Mouse (Mus musculus): ENCODE measurements around the gene Arid1a. TPM values are rescaled to one million over a fixed set of nuclear protein-coding genes. Genes with fewer than 3 reads are reported as not detected.

The Arid1a gene
- polyA plus RNA-seq (2012; rRNA removed), result 42.1 and 74.9 TPM in 2 replicates

GRCm38 (mm10) chr4:133756514-133757268 is at the start of gene Arid1a:
Gene Arid1a, minus strand, starts transcription at chr4:133756769.
- Histone ChIP-seq H3K36me3 (ENCODE audit: control insufficient read depth, insufficient read depth, low read length) (no peaks in the 10 kb centered on the region), H3K4me3 (ENCODE audit: low read depth, low read length) (peak within 1 kb of the TSS; percentile 79), H3K27me3 (ENCODE audit: control insufficient read depth, insufficient read depth, low read length) (no peaks in the 10 kb centered on the region; the same call in 1 of the 2 replicates), H3K27ac (ENCODE audit: insufficient read depth, low read depth, low read length) (peak within 1 kb of the TSS; percentile 100), H3K4me1 (ENCODE audit: control insufficient read depth, insufficient read depth, insufficient read length, low read length) (peaks cover 15% of the 10 kb centered on the region)
- WGBS, result under 1% methylated on average over 40 of the region's 40 CpGs
- no peak for TF ChIP-seq CTCF (IDR thresholded peaks at IDR 0.05; ENCODE audit: extremely low read depth, insufficient read length, insufficient replicate concordance, low read depth, low read length)
- peak; percentile 51; the same call in 1 of the 2 replicates for TF ChIP-seq POLR2A (IDR thresholded peaks at IDR 0.05; ENCODE audit: low read depth, low read length)

- 60% methylated on average over 15 of the region's 15 CpGs for WGBS
- TF ChIP-seq CTCF (IDR thresholded peaks at IDR 0.05; ENCODE audit: extremely low read depth, insufficient read length, insufficient replicate concordance, low read depth, low read length) (no peak), POLR2A (IDR thresholded peaks at IDR 0.05; ENCODE audit: low read depth, low read length) (no peak)
- no peaks in the 10 kb centered on the region for H3K4me1 ChIP-seq (ENCODE audit: control insufficient read depth, insufficient read depth, insufficient read length, low read length)
- no peaks in the 10 kb centered on the region for H3K27me3 ChIP-seq (ENCODE audit: control insufficient read depth, insufficient read depth, low read length)
- no peaks in the 10 kb centered on the region for H3K36me3 ChIP-seq (ENCODE audit: control insufficient read depth, insufficient read depth, low read length)
- no peak overlapping the region for H3K4me3 ChIP-seq (ENCODE audit: low read depth, low read length)
- H3K27ac ChIP-seq (ENCODE audit: insufficient read depth, low read depth, low read length), result peak overlapping the region; percentile 73
Observed at GRCm38 (mm10) chr4:133804401-133805263, 48.1 kb upstream of the Arid1a start.

GRCm38 (mm10) chr4:133800589-133800988 is 44.0 kb upstream of the Arid1a start:
- no peaks in the 10 kb centered on the region for H3K36me3 ChIP-seq (ENCODE audit: control insufficient read depth, insufficient read depth, low read length)
- 28% methylated on average over 4 of the region's 6 CpGs for WGBS
- TF ChIP-seq POLR2A (IDR thresholded peaks at IDR 0.05; ENCODE audit: low read depth, low read length), result no peak
- TF ChIP-seq CTCF (IDR thresholded peaks at IDR 0.05; ENCODE audit: extremely low read depth, insufficient read length, insufficient replicate concordance, low read depth, low read length), result no peak
- no peaks in the 10 kb centered on the region for H3K27me3 ChIP-seq (ENCODE audit: control insufficient read depth, insufficient read depth, low read length)
- no peak overlapping the region for H3K27ac ChIP-seq (ENCODE audit: insufficient read depth, low read depth, low read length)
- H3K4me1 ChIP-seq (ENCODE audit: control insufficient read depth, insufficient read depth, insufficient read length, low read length), result no peaks in the 10 kb centered on the region
- no peak overlapping the region for H3K4me3 ChIP-seq (ENCODE audit: low read depth, low read length)

GRCm38 (mm10) chr4:133793269-133793668 is 36.7 kb upstream of the Arid1a start:
- WGBS, result 74% methylated on average over 3 of the region's 3 CpGs
- Histone ChIP-seq H3K27ac (ENCODE audit: insufficient read depth, low read depth, low read length) (no peak overlapping the region), H3K27me3 (ENCODE audit: control insufficient read depth, insufficient read depth, low read length) (no peaks in the 10 kb centered on the region), H3K36me3 (ENCODE audit: control insufficient read depth, insufficient read depth, low read length) (no peaks in the 10 kb centered on the region), H3K4me3 (ENCODE audit: low read depth, low read length) (no peak overlapping the region), H3K4me1 (ENCODE audit: control insufficient read depth, insufficient read depth, insufficient read length, low read length) (peaks cover 4% of the 10 kb centered on the region; the same call in 1 of the 2 replicates)
- no peak for TF ChIP-seq CTCF (IDR thresholded peaks at IDR 0.05; ENCODE audit: extremely low read depth, insufficient read length, insufficient replicate concordance, low read depth, low read length)
- no peak for TF ChIP-seq POLR2A (IDR thresholded peaks at IDR 0.05; ENCODE audit: low read depth, low read length)

- H3K4me3 ChIP-seq (ENCODE audit: low read depth, low read length), result peak overlapping the region; percentile 24
- H3K4me1 ChIP-seq (ENCODE audit: control insufficient read depth, insufficient read depth, insufficient read length, low read length), result no peaks in the 10 kb centered on the region
- WGBS, result 53% methylated on average over 21 of the region's 21 CpGs
- H3K27me3 ChIP-seq (ENCODE audit: control insufficient read depth, insufficient read depth, low read length), result no peaks in the 10 kb centered on the region
- TF ChIP-seq POLR2A (IDR thresholded peaks at IDR 0.05; ENCODE audit: low read depth, low read length), result no peak
- peak; percentile 68; the same call in 1 of the 2 replicates for TF ChIP-seq CTCF (IDR thresholded peaks at IDR 0.05; ENCODE audit: extremely low read depth, insufficient read length, insufficient replicate concordance, low read depth, low read length)
- peak overlapping the region; percentile 13 for H3K27ac ChIP-seq (ENCODE audit: insufficient read depth, low read depth, low read length)
- H3K36me3 ChIP-seq (ENCODE audit: control insufficient read depth, insufficient read depth, low read length), result no peaks in the 10 kb centered on the region
Observed at GRCm38 (mm10) chr4:133774570-133775554, 18.3 kb upstream of the Arid1a start.

GRCm38 (mm10) chr4:133769157-133769556 is 12.6 kb upstream of the Arid1a start:
- 74% methylated on average over 3 of the region's 3 CpGs for WGBS
- Histone ChIP-seq H3K27ac (ENCODE audit: insufficient read depth, low read depth, low read length) (no peak overlapping the region), H3K36me3 (ENCODE audit: control insufficient read depth, insufficient read depth, low read length) (no peaks in the 10 kb centered on the region), H3K4me1 (ENCODE audit: control insufficient read depth, insufficient read depth, insufficient read length, low read length) (no peaks in the 10 kb centered on the region), H3K27me3 (ENCODE audit: control insufficient read depth, insufficient read depth, low read length) (no peaks in the 10 kb centered on the region), H3K4me3 (ENCODE audit: low read depth, low read length) (no peak overlapping the region)
- no peak for TF ChIP-seq CTCF (IDR thresholded peaks at IDR 0.05; ENCODE audit: extremely low read depth, insufficient read length, insufficient replicate concordance, low read depth, low read length)
- TF ChIP-seq POLR2A (IDR thresholded peaks at IDR 0.05; ENCODE audit: low read depth, low read length), result no peak
